Mouse (Mus musculus) kidney, postnatal 0 days (tissue): ENCODE data around the gene D130052B06Rik. TPM values are rescaled to one million over a fixed set of nuclear protein-coding genes. Genes with fewer than 3 reads are reported as not detected.

Experiments
- ATAC-seq: fragments of 200-750 bp; cut with Nextera tagmentation; replicated peaks from 2 replicates; pipeline ENCODE4 v1.8.0; 2017; ENCODE audit warnings: low read depth, moderate number of reproducible peaks, moderate TSS enrichment, moderate library complexity; ENCODE audit not compliant: low FRiP score
- DNase-seq: peaks from one replicate; pipeline ENCODE4 v3.0.0-alpha.2; 2016; ENCODE audit warnings: low spot score
- H3K27ac ChIP-seq: fragments of 300-500 bp; sonication (generic); 2 replicates; pipeline ENCODE4 v1.5.1; 2014; ENCODE audit warnings: mild to moderate bottlenecking
- H3K27me3 ChIP-seq: fragments of 300-500 bp; sonication (generic); 2 replicates; pipeline ENCODE4 v1.6.1; 2014; ENCODE audit warnings: low read length, mixed read lengths; ENCODE audit not compliant: insufficient read depth
- H3K36me3 ChIP-seq: fragments of 300-500 bp; sonication (generic); 2 replicates; pipeline ENCODE4 v1.6.1; 2014; ENCODE audit warnings: low read length, mixed read lengths; ENCODE audit not compliant: insufficient read depth
- H3K4me1 ChIP-seq: fragments of 300-500 bp; sonication (generic); replicated peaks from 2 replicates; pipeline ENCODE4 v1.6.1; 2014; ENCODE audit warnings: antibody characterized with exemption, low read length, mixed read lengths; ENCODE audit not compliant: insufficient read depth
- H3K4me2 ChIP-seq: fragments of 300-500 bp; sonication (generic); 2 replicates; pipeline ENCODE4 v1.6.1; 2014; ENCODE audit warnings: mild to moderate bottlenecking, low read length, moderate library complexity, mixed read lengths
- H3K4me3 ChIP-seq: fragments of 300-500 bp; sonication (generic); replicated peaks from 2 replicates; pipeline ENCODE4 v1.5.1; 2014; ENCODE audit warnings: low read depth, low read length
- H3K9ac ChIP-seq: fragments of 300-500 bp; sonication (generic); 2 replicates; pipeline ENCODE4 v1.6.1; 2014; ENCODE audit warnings: low read depth, low read length
- H3K9me3 ChIP-seq: fragments of 300-500 bp; sonication (generic); replicated peaks from 2 replicates; pipeline ENCODE4 v1.6.1; 2016; ENCODE audit warnings: low read length, inconsistent platforms, mixed read lengths
- CTCF ChIP-seq: IDR thresholded peaks from 2 replicates; pipeline ENCODE4 v1.5.1; 2016; ENCODE audit warnings: antibody characterized with exemption, low read depth, mild to moderate bottlenecking, moderate library complexity
- WGBS: fragments of 180-500 bp; shearing (Covaris S2); extraction: QIAGEN DNeasy Blood & Tissue Kit; methylation state at CpG from one replicate; pipeline ENCODE4 v1.1.7; 2014; 5-methylcytosine and 5-hydroxymethylcytosine counted together
- polyA plus RNA-seq: library from polyadenylated mRNA; unstranded; fragments of >200 nt; fragmentation: Nextera tagmentation; extraction: Ambion mirVana; gene quantifications from 2 replicates; pipeline ENCODE4 v1.2.1, GENCODE M21; 2015

D130052B06Rik gene
- polyA plus RNA-seq, 1 experiment from 2014 or later, result not detected

GRCm38 (mm10) chr11:33614218-33614617 is 15.1 kb downstream of the D130052B06Rik start:
- 6% methylated on average over 15 of the region's 15 CpGs for WGBS
- Histone ChIP-seq H3K9ac (no peak overlapping the region), H3K4me2 (no peak overlapping the region), H3K4me1 (no peaks in the 10 kb centered on the region), H3K27me3 (no peaks in the 10 kb centered on the region), H3K9me3 (no peaks in the 10 kb centered on the region), H3K4me3 (no peak overlapping the region), H3K27ac (no peak overlapping the region), H3K36me3 (no peaks in the 10 kb centered on the region)
- peak; percentile 86 for DNase-seq
- peak; percentile 71; the same call in 1 of the 2 replicates for ATAC-seq
- peak; percentile 92 for TF ChIP-seq CTCF

- TF ChIP-seq CTCF, result no peak
- H3K4me2 ChIP-seq, result no peak overlapping the region
- H3K4me3 ChIP-seq, result no peak overlapping the region
- no peak overlapping the region for H3K27ac ChIP-seq
- DNase-seq, result no peak
- ATAC-seq, result no peak
- WGBS, result 76% methylated on average over 4 of the region's 4 CpGs
- H3K9me3 ChIP-seq, result no peaks in the 10 kb centered on the region
- H3K9ac ChIP-seq, result no peak overlapping the region
- no peaks in the 10 kb centered on the region for H3K4me1 ChIP-seq
- H3K36me3 ChIP-seq, result no peaks in the 10 kb centered on the region
- H3K27me3 ChIP-seq, result no peaks in the 10 kb centered on the region
Measured at GRCm38 (mm10) chr11:33627136-33627742, 28.1 kb downstream of the D130052B06Rik start.

- Histone ChIP-seq H3K9ac (no peak overlapping the region), H3K36me3 (no peaks in the 10 kb centered on the region), H3K27me3 (no peaks in the 10 kb centered on the region), H3K4me3 (no peak overlapping the region), H3K9me3 (no peaks in the 10 kb centered on the region), H3K4me2 (no peak overlapping the region), H3K4me1 (no peaks in the 10 kb centered on the region), H3K27ac (no peak overlapping the region)
- no peak for TF ChIP-seq CTCF
- DNase-seq, result no peak
- 94% methylated on average over 2 of the region's 2 CpGs for whole genome bisulfite sequencing
- ATAC-seq, result no peak
Measured at GRCm38 (mm10) chr11:33637107-33637506, 38.0 kb downstream of the D130052B06Rik start.

- DNase-seq, result no peak
- H3K4me3 ChIP-seq, result no peak overlapping the region
- H3K27ac ChIP-seq, result no peak overlapping the region
- H3K9ac ChIP-seq, result no peak overlapping the region
- 62% methylated on average over 2 of the region's 2 CpGs for WGBS
- H3K27me3 ChIP-seq, result no peaks in the 10 kb centered on the region
- H3K9me3 ChIP-seq, result no peaks in the 10 kb centered on the region
- no peaks in the 10 kb centered on the region for H3K4me1 ChIP-seq
- ATAC-seq, result no peak
- peak; percentile 38 for TF ChIP-seq CTCF
- no peaks in the 10 kb centered on the region for H3K36me3 ChIP-seq
- H3K4me2 ChIP-seq, result no peak overlapping the region
Measured at GRCm38 (mm10) chr11:33649358-33649757, 50.3 kb downstream of the D130052B06Rik start.

- no peak overlapping the region for H3K27ac ChIP-seq
- H3K4me1 ChIP-seq, result no peaks in the 10 kb centered on the region
- 78% methylated on average over 2 of the region's 2 CpGs for WGBS
- ATAC-seq (no peak), DNase-seq (no peak)
- no peaks in the 10 kb centered on the region for H3K9me3 ChIP-seq
- no peak overlapping the region for H3K9ac ChIP-seq
- no peak overlapping the region for H3K4me2 ChIP-seq
- H3K4me3 ChIP-seq, result no peak overlapping the region
- H3K36me3 ChIP-seq, result no peaks in the 10 kb centered on the region
- no peak for TF ChIP-seq CTCF
- no peaks in the 10 kb centered on the region for H3K27me3 ChIP-seq
Measured at GRCm38 (mm10) chr11:33654485-33654884, 55.4 kb downstream of the D130052B06Rik start.

- 42% methylated on average over 3 of the region's 3 CpGs for WGBS
- no peak overlapping the region for H3K9ac ChIP-seq
- H3K4me1 ChIP-seq, result no peaks in the 10 kb centered on the region
- no peaks in the 10 kb centered on the region for H3K9me3 ChIP-seq
- no peak for TF ChIP-seq CTCF
- ATAC-seq (no peak), DNase-seq (no peak)
- no peaks in the 10 kb centered on the region for H3K27me3 ChIP-seq
- H3K4me2 ChIP-seq, result no peak overlapping the region
- H3K27ac ChIP-seq, result no peak overlapping the region
- H3K36me3 ChIP-seq, result no peaks in the 10 kb centered on the region
- no peak overlapping the region for H3K4me3 ChIP-seq
Measured at GRCm38 (mm10) chr11:33655221-33655620, 56.1 kb downstream of the D130052B06Rik start.
